Mouse (Mus musculus) G1E (cell line): ENCODE data around the gene Lrrc1. TPM values are rescaled to one million over a fixed set of nuclear protein-coding genes. Genes with fewer than 3 reads are reported as not detected.

Source experiments
- ATAC-seq: 2 replicates; pipeline ENCODE4 v1.8.0; 2016; ENCODE audit warnings: mild to moderate bottlenecking; ENCODE audit not compliant: insufficient number of reproducible peaks, poor library complexity, low FRiP score, severe bottlenecking; ENCODE audit errors: extremely low read depth
- DNase-seq: peaks from one replicate; pipeline ENCODE4 v3.0.0; 2012; ENCODE audit warnings: low spot score
- H3K27me3 ChIP-seq: 2 replicates; pipeline ENCODE4 v1.6.1; 2012; ENCODE audit warnings: mild to moderate bottlenecking, low read length, inconsistent platforms; ENCODE audit not compliant: insufficient read depth
- H3K36me3 ChIP-seq: replicated peaks from 2 replicates; pipeline ENCODE3; 2012; ENCODE audit warnings: mild to moderate bottlenecking, inconsistent platforms
- H3K4me1 ChIP-seq: 2 replicates; pipeline ENCODE4 v1.6.1; 2012; ENCODE audit warnings: low read depth, low read length, inconsistent platforms, mixed read lengths; ENCODE audit not compliant: insufficient read depth
- H3K4me3 ChIP-seq: 2 replicates; pipeline ENCODE4 v1.5.1; 2012; ENCODE audit warnings: low read depth, mild to moderate bottlenecking, inconsistent platforms, low read length, moderate library complexity, mixed read lengths
- H3K9me3 ChIP-seq: replicated peaks from 2 replicates; pipeline ENCODE4 v1.6.1; 2012; ENCODE audit warnings: inconsistent platforms
- CTCF ChIP-seq: IDR thresholded peaks from 2 replicates; pipeline ENCODE4 v1.5.1; 2012; ENCODE audit warnings: low read depth, low read length, inconsistent platforms, mixed read lengths
- GATA1 ChIP-seq: IDR thresholded peaks from 2 replicates; pipeline ENCODE4 v1.6.1; 2012; ENCODE audit warnings: borderline replicate concordance, low read length, inconsistent platforms, mixed read lengths
- GATA2 ChIP-seq: IDR thresholded peaks from 2 replicates; pipeline ENCODE4 v1.6.1; 2012; ENCODE audit warnings: low read depth, low read length, inconsistent platforms, borderline replicate concordance
- POLR2AphosphoS5 ChIP-seq: IDR thresholded peaks from 2 replicates; pipeline ENCODE4 v1.6.1; 2012; ENCODE audit warnings: low read depth, low read length, inconsistent platforms; ENCODE audit not compliant: insufficient replicate concordance
- TAL1 ChIP-seq: conservative IDR thresholded peaks from 2 replicates; pipeline ENCODE4 v1.6.1; 2012; ENCODE audit warnings: low read depth, low read length, inconsistent platforms, mixed read lengths
- polyA plus RNA-seq: library from polyadenylated mRNA; stranded (reverse); fragments of >175 nt; gene quantifications from 2 replicates; pipeline ENCODE4 v1.2.3, GENCODE M21; 2012
- total RNA-seq, 2 experiments: library from RNA; stranded (forward) in 1 of 2; stranded (reverse) in 1 of 2; fragments of 200-1000 nt in 1 of 2; fragments of >200 nt in 1 of 2; fragmentation: Nextera tagmentation in 1 of 2; gene quantifications; 2 replicates each; pipeline ENCODE4 v1.2.3; 2014 to 2017

Lrrc1 gene
- total and polyA plus RNA-seq, 3 experiments = 0.16 TPM; not detected in 2

DNA sequence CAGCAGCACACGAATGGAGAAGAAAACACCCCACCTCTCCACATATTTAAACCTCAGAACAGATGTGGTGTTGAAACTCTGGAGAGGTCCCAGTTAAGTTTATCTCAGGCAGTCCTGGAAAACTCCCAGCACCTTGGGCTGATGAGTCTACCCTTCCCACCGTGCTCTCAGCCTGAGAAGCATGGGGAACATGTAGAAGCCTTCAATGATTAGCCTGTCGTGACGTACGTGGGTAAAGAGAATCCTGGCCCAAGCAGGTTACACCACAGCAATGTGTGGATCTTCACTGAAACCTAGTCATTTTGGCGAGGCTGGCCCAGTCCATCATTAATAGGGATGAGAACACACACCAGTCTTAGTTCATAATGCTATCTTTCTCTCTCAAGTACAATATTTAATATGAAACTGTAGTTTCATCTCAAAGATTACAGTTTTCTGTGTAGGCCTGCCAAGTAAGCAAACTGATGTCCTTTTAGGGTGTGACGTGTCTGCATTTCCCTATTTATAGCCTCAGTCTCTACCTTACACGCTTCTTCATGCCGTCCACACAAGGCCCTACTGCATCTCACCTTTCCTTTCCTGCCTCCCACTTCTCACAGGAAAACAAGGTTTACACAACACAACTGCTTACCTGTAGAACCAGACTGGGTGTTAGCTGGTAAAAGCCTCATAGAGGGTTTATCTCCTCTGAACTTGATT lies 125.0 kb downstream of the Lrrc1 start:
- no peak overlapping the region for H3K4me3 ChIP-seq
- DNase-seq (no peak), ATAC-seq (no peak)
- peaks cover 44% of the 10 kb centered on the region for H3K9me3 ChIP-seq
- TF ChIP-seq TAL1 = no peak
- TF ChIP-seq CTCF = no peak
- TF ChIP-seq GATA1 = no peak
- no peak for TF ChIP-seq GATA2
- TF ChIP-seq POLR2AphosphoS5 = no peak
- no peaks in the 10 kb centered on the region for H3K36me3 ChIP-seq
- no peaks in the 10 kb centered on the region for H3K4me1 ChIP-seq
- no peaks in the 10 kb centered on the region for H3K27me3 ChIP-seq

DNA sequence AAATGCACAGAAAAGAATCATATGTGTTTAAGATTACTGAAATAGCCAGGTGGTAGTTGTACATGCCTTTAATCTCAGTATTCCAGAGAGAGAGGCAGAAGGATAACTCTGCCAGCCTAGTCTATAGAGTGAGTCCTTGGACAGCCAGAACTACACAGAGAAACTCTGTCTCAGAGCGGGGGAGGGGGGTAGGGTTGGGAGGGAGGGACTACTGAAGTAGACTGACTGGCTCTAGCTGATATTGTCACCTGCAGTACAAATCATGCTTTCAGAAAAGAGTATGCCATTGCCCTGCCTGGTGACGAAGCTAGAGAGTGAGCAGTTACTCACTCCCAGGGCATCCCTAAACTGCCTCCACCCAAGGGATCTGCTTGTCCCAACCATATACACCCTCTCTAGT lies 125.9 kb downstream of the Lrrc1 start:
- H3K9me3 ChIP-seq = peaks cover 48% of the 10 kb centered on the region
- ATAC-seq = no peak
- no peaks in the 10 kb centered on the region for H3K36me3 ChIP-seq
- TF ChIP-seq GATA1 = no peak
- TF ChIP-seq TAL1 = no peak
- no peak for TF ChIP-seq GATA2
- TF ChIP-seq CTCF = no peak
- TF ChIP-seq POLR2AphosphoS5 = no peak
- H3K27me3 ChIP-seq = no peaks in the 10 kb centered on the region
- H3K4me3 ChIP-seq = no peak overlapping the region
- H3K4me1 ChIP-seq = no peaks in the 10 kb centered on the region
- DNase-seq = no peak

DNA sequence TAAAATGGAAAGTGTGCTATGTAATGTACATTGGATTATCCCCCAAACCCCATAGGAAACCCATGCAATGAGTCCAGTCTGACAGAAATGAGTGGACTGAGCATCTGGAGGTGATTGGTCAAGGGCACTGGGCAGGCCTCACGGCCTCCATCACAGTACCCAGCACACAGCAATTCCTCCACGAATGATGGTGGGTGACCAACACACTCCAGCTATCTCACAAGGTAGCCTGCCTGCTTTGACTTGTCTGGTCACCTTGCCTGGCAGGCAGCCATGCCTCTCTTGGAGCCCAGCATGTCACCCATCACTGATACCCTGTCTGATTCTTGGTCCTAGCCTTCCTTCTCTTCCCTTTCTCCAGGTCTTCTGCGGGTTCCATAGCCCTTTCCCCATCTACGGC lies 128.2 kb downstream of the Lrrc1 start:
- DNase-seq = no peak
- TF ChIP-seq CTCF (no peak), TAL1 (no peak), GATA1 (no peak)
- H3K36me3 ChIP-seq = no peaks in the 10 kb centered on the region
- no peaks in the 10 kb centered on the region for H3K27me3 ChIP-seq
- no peak overlapping the region for H3K4me3 ChIP-seq
- H3K9me3 ChIP-seq = peaks cover 39% of the 10 kb centered on the region
- no peak for ATAC-seq
- no peaks in the 10 kb centered on the region for H3K4me1 ChIP-seq

DNA sequence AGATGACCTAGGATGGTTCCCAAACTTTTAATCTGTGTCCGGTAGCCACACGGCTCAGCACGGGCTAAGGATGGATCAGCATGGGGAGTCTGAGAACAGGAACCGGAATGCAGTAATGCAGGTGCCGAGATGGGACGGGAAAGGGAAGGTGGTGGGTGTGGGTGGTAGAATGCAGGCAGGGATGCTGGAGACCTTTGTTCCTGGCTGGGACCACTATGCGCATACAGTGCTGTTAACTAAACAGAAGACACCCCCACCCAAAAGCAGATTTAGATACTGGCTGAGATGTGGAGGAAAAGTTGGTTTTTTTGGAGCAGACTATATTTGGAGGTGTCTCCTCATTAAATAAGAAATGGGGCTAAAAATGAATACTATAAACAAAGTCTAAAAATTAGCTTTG lies 128.7 kb downstream of the Lrrc1 start:
- H3K9me3 ChIP-seq = peaks cover 37% of the 10 kb centered on the region
- TF ChIP-seq CTCF (no peak), GATA1 (no peak), GATA2 (no peak), TAL1 (no peak), POLR2AphosphoS5 (no peak)
- DNase-seq (no peak), ATAC-seq (no peak)
- no peaks in the 10 kb centered on the region for H3K36me3 ChIP-seq
- no peaks in the 10 kb centered on the region for H3K4me1 ChIP-seq
- no peak overlapping the region for H3K4me3 ChIP-seq
- no peaks in the 10 kb centered on the region for H3K27me3 ChIP-seq

DNA sequence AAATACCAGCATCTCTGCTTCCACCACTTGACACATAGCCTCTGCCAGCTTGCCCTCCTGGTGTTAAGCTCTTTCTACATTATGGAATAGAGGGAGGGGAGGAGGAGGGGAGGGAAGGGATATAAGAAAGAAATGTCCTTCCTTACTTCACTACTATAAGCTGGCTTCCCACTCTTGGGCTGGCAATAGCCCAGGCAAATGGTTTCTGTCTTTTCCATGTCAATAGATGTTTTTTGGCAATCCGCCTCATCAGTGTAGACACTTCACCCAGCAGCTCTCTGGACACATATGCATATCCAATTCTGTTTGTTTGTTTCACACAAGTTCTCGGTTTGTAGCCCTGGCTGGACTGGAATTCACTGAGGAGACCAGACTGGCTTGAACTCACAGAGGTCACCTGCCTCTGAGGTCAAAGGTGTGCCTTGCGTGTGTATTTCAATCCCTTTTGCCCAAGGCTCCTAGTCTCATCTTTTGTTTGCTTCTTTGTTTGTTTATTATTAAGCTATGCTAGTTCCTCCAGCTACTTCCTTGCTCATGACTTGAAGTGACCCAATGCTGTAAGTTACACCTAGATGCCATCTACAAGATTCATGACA lies 132.7 kb downstream of the Lrrc1 start:
- Histone ChIP-seq H3K4me1 (no peaks in the 10 kb centered on the region), H3K27me3 (no peaks in the 10 kb centered on the region), H3K36me3 (no peaks in the 10 kb centered on the region), H3K9me3 (peaks cover 44% of the 10 kb centered on the region), H3K4me3 (no peak overlapping the region)
- DNase-seq (no peak), ATAC-seq (no peak)
- no peak for TF ChIP-seq GATA1
- no peak for TF ChIP-seq TAL1
- TF ChIP-seq CTCF = no peak
- TF ChIP-seq POLR2AphosphoS5 = no peak
- TF ChIP-seq GATA2 = no peak

DNA sequence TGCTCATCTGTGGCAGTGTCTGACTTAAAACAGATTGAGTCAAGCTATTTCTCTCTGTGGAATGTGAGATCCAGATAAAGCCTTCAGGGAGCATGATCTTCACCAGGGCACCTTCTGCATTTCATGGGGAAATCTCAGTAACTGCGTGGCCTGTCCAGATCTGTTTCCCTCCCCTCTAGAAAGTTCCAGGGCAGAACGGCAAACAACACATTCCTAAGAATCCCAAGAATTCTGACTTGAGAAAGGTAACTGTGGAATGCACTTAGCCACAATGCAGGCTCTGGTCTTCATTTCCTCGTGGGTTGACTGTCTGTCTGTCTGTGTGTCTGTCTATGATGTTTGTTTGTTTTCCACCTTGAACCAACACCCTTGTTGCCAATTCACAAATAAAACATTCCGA lies 133.7 kb downstream of the Lrrc1 start:
- TF ChIP-seq GATA1 (no peak), GATA2 (no peak), TAL1 (no peak), POLR2AphosphoS5 (no peak), CTCF (no peak)
- no peak for ATAC-seq

More for the DNA sequence above, 133.7 kb downstream of the Lrrc1 start:
- no peaks in the 10 kb centered on the region for H3K36me3 ChIP-seq
- H3K4me1 ChIP-seq = no peaks in the 10 kb centered on the region
- no peaks in the 10 kb centered on the region for H3K27me3 ChIP-seq
- no peak for DNase-seq
- H3K4me3 ChIP-seq = no peak overlapping the region
- H3K9me3 ChIP-seq = peaks cover 44% of the 10 kb centered on the region
